Mouse (Mus musculus) kidney, adult 2 months (tissue): ENCODE data around the gene Prkar2b.

Experiments
- CTCF ChIP-seq: fragments of 200-500 bp; conservative IDR thresholded peaks from 2 replicates; pipeline ENCODE4 v1.5.1; 2011; ENCODE audit warnings: low read depth, mild to moderate bottlenecking, control low read depth, low read length, moderate library complexity, mixed read lengths; ENCODE audit not compliant: insufficient read depth, insufficient read length
- POLR2A ChIP-seq: fragments of 200-500 bp; IDR thresholded peaks from one replicate; pipeline ENCODE4 v1.6.1; 2011; ENCODE audit warnings: low read depth, low read length, control low read depth

GRCm38 (mm10) chr12:32061090-32061930 is at the start of gene Prkar2b:
- no peak for TF ChIP-seq CTCF
- TF ChIP-seq POLR2A, result no peak
